Mouse (Mus musculus) heart, embryonic 10.5 days (tissue): ENCODE data around the gene Map7d2. TPM values are rescaled to one million over a fixed set of nuclear protein-coding genes. Genes with fewer than 3 reads are reported as not detected.

Experiments
- DNase-seq: peaks from one replicate; pipeline ENCODE4 v3.0.0-alpha.2; 2017; ENCODE audit warnings: low spot score
- H3K27ac ChIP-seq: fragments of 300-500 bp; sonication (generic); 2 replicates; pipeline ENCODE4 v1.5.1; 2016; ENCODE audit warnings: mild to moderate bottlenecking
- H3K27me3 ChIP-seq: fragments of 300-500 bp; sonication (generic); 2 replicates; pipeline ENCODE4 v1.6.1; 2016; ENCODE audit warnings: mild to moderate bottlenecking; ENCODE audit not compliant: poor library complexity, insufficient read depth, severe bottlenecking
- H3K36me3 ChIP-seq: fragments of 300-500 bp; sonication (generic); 2 replicates; pipeline ENCODE4 v1.6.1; 2016; ENCODE audit warnings: mild to moderate bottlenecking, moderate library complexity
- H3K4me1 ChIP-seq: fragments of 300-500 bp; sonication (generic); 2 replicates; pipeline ENCODE4 v1.6.1; 2016; ENCODE audit warnings: mild to moderate bottlenecking
- H3K4me3 ChIP-seq: fragments of 300-500 bp; sonication (generic); 2 replicates; pipeline ENCODE4 v1.5.1; 2016; ENCODE audit warnings: mild to moderate bottlenecking, moderate library complexity
- H3K9me3 ChIP-seq: fragments of 300-500 bp; sonication (generic); 2 replicates; pipeline ENCODE4 v1.6.1; 2016; ENCODE audit warnings: mild to moderate bottlenecking, moderate library complexity
- WGBS: fragments of 180-500 bp; shearing (Covaris S2); methylation state at CpG from one replicate; pipeline ENCODE4 v1.1.7; 2016; 5-methylcytosine and 5-hydroxymethylcytosine counted together
- polyA plus RNA-seq: library from polyadenylated mRNA; unstranded; fragments of >200 nt; fragmentation: Nextera tagmentation; extraction: Ambion mirVana; gene quantifications from 2 replicates; pipeline ENCODE4 v1.2.1, GENCODE M21; 2016

Gene Map7d2
- polyA plus RNA-seq, 1 experiment from 2014 or later: 2.3 TPM

DNA sequence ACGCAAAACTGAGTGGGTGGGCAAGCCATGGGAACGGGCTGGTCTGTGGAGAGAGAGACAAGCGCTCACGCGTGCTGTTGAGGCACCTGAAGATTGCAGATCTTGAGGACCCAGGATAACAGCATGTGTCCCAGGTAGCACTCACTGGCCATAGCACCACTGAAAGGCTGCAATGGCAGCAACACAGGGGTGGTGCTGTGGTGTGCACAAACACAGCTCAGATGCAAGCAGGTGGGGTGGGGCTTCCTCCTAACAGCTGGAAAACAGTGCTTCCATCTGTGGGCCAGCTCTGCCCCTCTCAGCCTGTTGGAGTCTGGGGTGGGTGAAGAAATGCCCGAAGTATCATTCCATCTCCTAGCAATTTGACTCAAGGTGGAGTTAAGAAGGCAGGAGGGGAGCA is 112.0 kb downstream of the Map7d2 start, which contains the start of gene Bclaf3:
TSS of gene Bclaf3 (plus strand) at position 301 of the 400 bp plus-strand sequence.
- no peaks in the 10 kb centered on the region for H3K36me3 ChIP-seq
- no peak within 1 kb of the TSS for H3K27ac ChIP-seq
- 75% methylated on average over 6 of the region's 6 CpGs for WGBS
- H3K27me3 ChIP-seq: peaks cover 11% of the 10 kb centered on the region; the same call in 1 of the 2 replicates
- no peak for DNase-seq
- H3K4me3 ChIP-seq: no peak within 1 kb of the TSS
- H3K9me3 ChIP-seq: no peaks in the 10 kb centered on the region
- H3K4me1 ChIP-seq: no peaks in the 10 kb centered on the region

DNA sequence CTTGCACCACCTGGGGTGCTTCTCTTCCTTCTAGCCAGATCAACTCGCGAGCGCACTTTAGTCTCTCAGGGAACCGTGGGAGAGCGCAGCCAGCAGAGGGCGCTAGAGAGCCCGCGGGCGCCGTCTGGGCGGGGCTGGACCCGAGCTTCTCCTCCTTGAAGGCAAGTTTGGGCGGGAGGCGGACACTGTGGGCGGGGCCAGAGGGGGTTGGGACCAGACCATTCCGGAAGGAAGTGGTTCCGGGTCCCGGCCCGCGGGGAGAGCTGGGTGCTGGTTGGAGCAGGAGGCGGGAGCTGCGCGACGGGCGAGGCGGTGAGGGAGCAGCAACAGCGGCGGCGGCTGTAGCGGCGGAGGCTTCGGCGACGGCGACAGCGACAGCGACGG is 118.0 kb downstream of the Map7d2 start:
- no peaks in the 10 kb centered on the region for H3K36me3 ChIP-seq
- WGBS: 9% methylated on average over 37 of the region's 38 CpGs
- no peaks in the 10 kb centered on the region; the same call in 1 of the 2 replicates for H3K27me3 ChIP-seq
- no peaks in the 10 kb centered on the region for H3K9me3 ChIP-seq
- H3K4me1 ChIP-seq: no peaks in the 10 kb centered on the region
- peak overlapping the region; percentile 72 for H3K4me3 ChIP-seq
- DNase-seq: peak; percentile 97
- H3K27ac ChIP-seq: peak overlapping the region; percentile 87

DNA sequence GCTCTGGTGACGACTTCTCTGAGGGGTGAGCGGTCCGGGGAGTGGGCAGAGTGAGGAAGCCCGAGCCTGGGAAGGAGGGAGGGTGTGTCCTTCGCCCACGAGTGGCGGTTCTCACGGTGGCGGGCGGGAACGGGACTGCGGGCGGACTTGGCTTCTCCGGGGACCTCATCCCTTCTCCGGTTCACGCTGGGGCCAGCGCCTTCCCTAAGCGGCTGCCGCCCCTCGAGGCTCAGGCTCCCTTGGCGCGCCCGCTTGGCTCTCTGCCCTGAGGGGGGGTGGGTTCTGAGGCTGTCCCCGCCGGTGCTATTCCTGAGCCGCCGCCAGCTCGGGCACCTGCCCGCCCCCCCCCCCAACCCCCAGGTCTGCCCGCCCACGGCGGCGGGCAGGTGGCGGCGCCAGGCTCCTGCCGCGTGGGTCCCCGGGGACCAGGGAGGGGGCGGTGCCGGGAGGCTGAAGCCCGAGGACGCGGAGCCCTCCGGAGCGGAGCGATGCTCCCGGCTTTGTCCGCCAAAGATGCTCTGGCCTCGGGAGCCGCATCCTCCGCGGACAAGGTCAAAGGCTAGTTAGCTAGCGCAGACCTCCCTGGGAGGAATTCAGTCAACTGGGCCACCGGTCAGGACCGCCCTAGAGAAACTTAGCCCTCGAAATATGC is 118.6 kb downstream of the Map7d2 start:
- no peak for DNase-seq
- 18% methylated on average over 53 of the region's 56 CpGs for WGBS
- Histone ChIP-seq H3K36me3 (no peaks in the 10 kb centered on the region), H3K27me3 (no peaks in the 10 kb centered on the region; the same call in 1 of the 2 replicates), H3K4me1 (no peaks in the 10 kb centered on the region), H3K4me3 (peak overlapping the region; percentile 72), H3K27ac (peak overlapping the region; percentile 87), H3K9me3 (no peaks in the 10 kb centered on the region)

DNA sequence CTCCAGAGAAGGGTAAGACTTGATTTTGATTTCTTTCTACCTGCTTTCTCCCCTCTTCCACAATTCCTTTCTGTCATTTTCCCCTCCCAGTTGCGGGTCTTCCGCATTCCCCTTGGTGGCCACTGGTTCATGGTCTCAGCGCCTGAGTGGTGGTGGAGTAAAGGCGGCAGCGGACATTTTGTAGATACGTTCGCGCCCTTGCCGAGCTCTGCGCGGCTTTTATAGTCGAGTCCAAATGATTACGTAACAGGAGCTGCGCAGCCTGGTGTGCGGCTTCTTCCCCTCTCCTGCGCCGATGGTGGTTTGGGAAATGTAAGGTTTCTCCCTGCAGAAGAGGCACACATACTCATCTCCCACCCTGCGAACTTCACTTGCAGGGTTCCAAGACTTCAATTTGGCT is 127.6 kb downstream of the Map7d2 start:
- H3K36me3 ChIP-seq: peaks cover 10% of the 10 kb centered on the region
- no peaks in the 10 kb centered on the region for H3K27me3 ChIP-seq
- no peak overlapping the region for H3K27ac ChIP-seq
- H3K9me3 ChIP-seq: no peaks in the 10 kb centered on the region
- H3K4me1 ChIP-seq: no peaks in the 10 kb centered on the region
- 86% methylated on average over 18 of the region's 18 CpGs for WGBS
- DNase-seq: no peak
- H3K4me3 ChIP-seq: no peak overlapping the region

GRCm38 (mm10) chrX:159547093-159547492 is 132.7 kb downstream of the Map7d2 start:
- Histone ChIP-seq H3K4me3 (no peak overlapping the region), H3K9me3 (no peaks in the 10 kb centered on the region), H3K36me3 (peaks cover 5% of the 10 kb centered on the region; the same call in 1 of the 2 replicates), H3K27ac (no peak overlapping the region), H3K27me3 (no peaks in the 10 kb centered on the region), H3K4me1 (no peaks in the 10 kb centered on the region)
- DNase-seq: no peak
- WGBS: 90% methylated on average over 5 of the region's 5 CpGs

Other genes with a start within 250 kb of the Map7d2 start
- gene Rps6ka3, start 204.3 kb upstream of the Map7d2 start, polyA plus RNA-seq: 6.5 and 7.0 TPM in 2 replicates
- 119 and 125 TPM in 2 replicates for gene Eif1ax, start 42.4 kb upstream of the Map7d2 start, polyA plus RNA-seq
- 16.7 and 18.5 TPM in 2 replicates for gene Bclaf3, start 112.1 kb downstream of the Map7d2 start, polyA plus RNA-seq
- gene Sh3kbp1, start 212.7 kb downstream of the Map7d2 start, polyA plus RNA-seq: 54.1 and 80.8 TPM in 2 replicates